Mouse (Mus musculus): ENCODE results near the gene Sgo1.

DNA sequence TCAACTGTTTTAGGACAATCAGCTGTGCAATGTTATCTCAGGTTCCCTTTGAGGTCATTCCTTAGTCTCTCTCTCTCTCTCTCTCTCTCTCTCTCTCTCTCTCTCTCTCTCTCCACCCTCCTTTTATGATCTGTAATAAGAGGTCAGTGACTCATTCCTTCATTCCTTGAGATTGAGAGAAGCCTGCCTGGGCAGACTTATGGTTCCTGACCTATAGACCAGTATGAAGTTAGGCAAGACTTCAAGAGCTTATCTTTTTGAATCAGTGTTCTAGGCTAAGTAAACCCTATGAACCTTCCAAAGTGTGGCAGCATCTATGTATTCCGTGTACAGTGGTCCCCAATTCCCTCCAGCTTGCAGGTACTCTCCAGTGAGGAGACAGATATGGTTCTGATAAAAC lies 25.3 kb upstream of the Sgo1 start:
- no peak for TF ChIP-seq CTCF (conservative IDR thresholded peaks at IDR 0.05; ENCODE audit: insufficient read depth, insufficient read length, low read depth, low read length)
- TF ChIP-seq POLR2A (IDR thresholded peaks at IDR 0.05; ENCODE audit: low read depth, low read length): no peak

Measured in kidney, adult 2 months (tissue).